Mouse (Mus musculus) ES-E14 (cell line): ENCODE measurements at regions not wholly inside any gene's neighbourhood (a gene's known extent, or its start where the extent isn't known, plus 50 kb on each side); places are given as distances from the start of the nearest gene placed in this dataset.

Source experiments
- DNase-seq: peaks from one replicate; pipeline ENCODE4 v3.0.0-alpha.2; 2013; ENCODE audit warnings: low read depth, low spot score
- H3K27ac ChIP-seq: 2 replicates; pipeline ENCODE4 v1.5.1; 2012; ENCODE audit warnings: low read depth, mild to moderate bottlenecking, low read length, moderate library complexity, mixed read lengths; ENCODE audit not compliant: poor library complexity, insufficient read depth, severe bottlenecking
- H3K36me3 ChIP-seq: 2 replicates; pipeline ENCODE4 v1.6.1; 2012; ENCODE audit warnings: mild to moderate bottlenecking, low read length, moderate library complexity, mixed read lengths; ENCODE audit not compliant: control insufficient read depth, poor library complexity, insufficient read depth, severe bottlenecking
- H3K4me1 ChIP-seq, 2 experiments: fragments of 150-350 bp in 1 of 2; sonication (generic) in 1 of 2; 2 replicates each; pipeline ENCODE4 v1.6.1; 2012; ENCODE audit warnings: low read length in 2 of 2, mild to moderate bottlenecking in 1 of 2, mixed read lengths in 1 of 2; ENCODE audit not compliant: control insufficient read depth in 2 of 2, insufficient read depth in 2 of 2, poor library complexity in 1 of 2
- H3K4me3 ChIP-seq, 2 experiments: fragments of 150-350 bp in 1 of 2; sonication (generic) in 1 of 2; 2 replicates each; pipeline ENCODE4 v1.5.1; 2012; ENCODE audit warnings: low read length in 2 of 2, low read depth in 1 of 2, mild to moderate bottlenecking in 1 of 2, mixed read lengths in 1 of 2; ENCODE audit not compliant: insufficient read depth in 1 of 2, poor library complexity in 1 of 2, severe bottlenecking in 1 of 2
- H3K9ac ChIP-seq: 2 replicates; pipeline ENCODE4 v1.6.1; 2012; ENCODE audit warnings: low read depth, mild to moderate bottlenecking, low read length, mixed read lengths; ENCODE audit not compliant: poor library complexity, insufficient read depth, severe bottlenecking
- H3K9me3 ChIP-seq: fragments of 150-350 bp; sonication (generic); 2 replicates; pipeline ENCODE4 v1.6.1; 2012; ENCODE audit warnings: low read depth, mild to moderate bottlenecking, low read length; ENCODE audit not compliant: control insufficient read depth, insufficient read depth
- CHD2 ChIP-seq: IDR thresholded peaks from 2 replicates; pipeline ENCODE4 v1.6.1; 2014; ENCODE audit warnings: mild to moderate bottlenecking, low read depth, low read length, inconsistent platforms
- HCFC1 ChIP-seq: IDR thresholded peaks from 2 replicates; pipeline ENCODE4 v1.6.1; 2012; ENCODE audit warnings: low read length, inconsistent platforms, borderline replicate concordance; ENCODE audit not compliant: insufficient read depth
- MAFK ChIP-seq: IDR thresholded peaks from 2 replicates; pipeline ENCODE4 v1.6.1; 2014; ENCODE audit warnings: mild to moderate bottlenecking, low read depth, low read length, inconsistent platforms; ENCODE audit not compliant: insufficient read depth
- ZC3H11A ChIP-seq: IDR thresholded peaks from 2 replicates; pipeline ENCODE4 v1.6.1; 2012; ENCODE audit warnings: low read depth, mild to moderate bottlenecking, inconsistent platforms, low read length, borderline replicate concordance
- ZNF384 ChIP-seq: IDR thresholded peaks from 2 replicates; pipeline ENCODE4 v1.6.1; 2012; ENCODE audit warnings: low read depth, low read length, inconsistent platforms
- in situ Hi-C, 2 experiments: fragments of 600-800 bp; cut with MboI; formaldehyde crosslinking; loops; one replicate each; pipeline ENCODE4 v1.15.1; 2025; ENCODE audit warnings: low sequenced_read_pairs in 2 of 2, inconsistent platforms in 1 of 2; ENCODE audit not compliant: unreplicated experiment in 2 of 2

- TF ChIP-seq HCFC1 (no peak), MAFK (no peak), ZC3H11A (no peak), CHD2 (no peak), ZNF384 (no peak)
- no peak for DNase-seq
- H3K36me3 ChIP-seq, result no peaks in the 10 kb centered on the region
- in situ Hi-C loops, result no loop called here
- no peaks in the 10 kb centered on the region for H3K4me1 ChIP-seq
- H3K4me3 ChIP-seq, result no peak overlapping the region
- no peaks in the 10 kb centered on the region for H3K9me3 ChIP-seq
- H3K27ac ChIP-seq, result no peak overlapping the region
- no peak overlapping the region for H3K9ac ChIP-seq
Measured at GRCm38 (mm10) chr13:117425015-117425414, 177.1 kb upstream of the Hcn1 start.

- in situ Hi-C loops, result no loop called here
- H3K9me3 ChIP-seq, result no peaks in the 10 kb centered on the region
- no peak overlapping the region for H3K9ac ChIP-seq
- H3K4me3 ChIP-seq, result no peak overlapping the region
- TF ChIP-seq MAFK (no peak), ZC3H11A (no peak), HCFC1 (no peak), CHD2 (no peak)
- H3K36me3 ChIP-seq, result no peaks in the 10 kb centered on the region
- DNase-seq, result no peak
- H3K27ac ChIP-seq, result no peak overlapping the region
- H3K4me1 ChIP-seq, result no peaks in the 10 kb centered on the region
Measured at GRCm38 (mm10) chr13:117467407-117467806, 134.7 kb upstream of the Hcn1 start.

DNA sequence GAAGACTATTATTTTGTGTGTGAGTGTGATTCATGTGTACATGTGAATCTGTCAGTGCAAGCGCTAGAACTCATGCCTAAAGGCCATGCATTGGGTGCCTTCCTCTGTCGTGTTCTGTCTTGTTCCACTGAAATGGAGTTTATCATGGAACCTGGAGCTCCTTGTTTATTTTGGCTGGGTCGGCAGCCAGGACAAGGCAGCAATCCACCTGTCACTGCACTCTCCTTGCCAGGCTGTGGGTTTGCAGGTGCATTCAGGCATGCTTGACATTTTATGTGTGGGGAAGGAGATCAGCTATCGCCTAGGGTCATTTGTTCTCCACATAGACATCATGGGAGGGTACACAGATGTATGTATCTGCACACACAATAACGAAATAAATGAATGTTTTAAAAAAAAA lies 129.4 kb upstream of the Hcn1 start:
- H3K27ac ChIP-seq, result no peak overlapping the region
- no peak overlapping the region for H3K9ac ChIP-seq
- no peaks in the 10 kb centered on the region for H3K36me3 ChIP-seq
- TF ChIP-seq ZNF384 (no peak), MAFK (no peak), CHD2 (no peak), ZC3H11A (no peak), HCFC1 (no peak)
- H3K4me3 ChIP-seq, result no peak overlapping the region
- no peaks in the 10 kb centered on the region for H3K4me1 ChIP-seq
- in situ Hi-C loops, result no loop called here
- no peaks in the 10 kb centered on the region for H3K9me3 ChIP-seq
- DNase-seq, result no peak

- no peak overlapping the region for H3K9ac ChIP-seq
- H3K4me1 ChIP-seq, result no peaks in the 10 kb centered on the region
- TF ChIP-seq ZNF384, result no peak
- TF ChIP-seq ZC3H11A, result no peak
- in situ Hi-C loops, result no loop called here
- no peaks in the 10 kb centered on the region for H3K9me3 ChIP-seq
- H3K36me3 ChIP-seq, result no peaks in the 10 kb centered on the region
- H3K27ac ChIP-seq, result no peak overlapping the region
- no peak overlapping the region for H3K4me3 ChIP-seq
- DNase-seq, result no peak
Measured at GRCm38 (mm10) chr13:117482624-117483023, 119.5 kb upstream of the Hcn1 start.

GRCm38 (mm10) chr13:117508746-117509145 lies 93.4 kb upstream of the Hcn1 start:
- no peaks in the 10 kb centered on the region for H3K4me1 ChIP-seq
- no peak overlapping the region for H3K27ac ChIP-seq
- DNase-seq, result no peak
- H3K36me3 ChIP-seq, result no peaks in the 10 kb centered on the region
- H3K4me3 ChIP-seq, result no peak overlapping the region
- in situ Hi-C loops, result no loop called here
- no peak overlapping the region for H3K9ac ChIP-seq
- TF ChIP-seq MAFK (no peak), ZNF384 (no peak), ZC3H11A (no peak), CHD2 (no peak), HCFC1 (no peak)
- no peaks in the 10 kb centered on the region for H3K9me3 ChIP-seq
